Mouse (Mus musculus): Measurements from ENCODE around the gene Arhgap23.

The Arhgap23 gene

GRCm38 (mm10) chr11:97406094-97406951 lies 9.0 kb upstream of the Arhgap23 start:
- 31% methylated on average over 10 of the region's 10 CpGs for whole genome bisulfite sequencing

- WGBS: 89% methylated on average over 3 of the region's 3 CpGs
Observed at GRCm38 (mm10) chr11:97407456-97407855, 7.9 kb upstream of the Arhgap23 start.

- WGBS: 3% methylated on average over 6 of the region's 6 CpGs
Observed at GRCm38 (mm10) chr11:97408171-97408570, 7.2 kb upstream of the Arhgap23 start.

DNA sequence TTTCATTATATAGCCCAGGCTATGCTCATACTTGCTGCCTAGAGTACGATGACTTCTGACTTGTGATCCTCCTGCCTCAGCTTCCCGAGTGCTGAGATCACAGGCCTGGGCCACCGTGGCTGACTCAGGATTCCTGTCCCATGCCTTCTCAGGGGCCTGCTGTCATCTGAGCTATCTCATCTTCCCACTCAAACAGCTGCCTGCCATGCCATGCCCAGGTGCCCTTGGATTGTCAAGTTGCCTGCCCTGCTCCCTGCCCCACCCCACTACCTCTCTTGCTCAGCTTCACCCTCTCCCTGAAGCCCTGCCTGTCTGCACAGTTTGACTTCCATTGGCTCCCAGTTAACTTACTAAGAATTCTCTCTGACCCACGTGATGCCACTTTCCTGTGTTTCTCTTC lies 4.4 kb upstream of the Arhgap23 start:
- WGBS: 88% methylated on average over 4 of the region's 4 CpGs

- 51% methylated on average over 3 of the region's 3 CpGs for WGBS
Observed at GRCm38 (mm10) chr11:97412117-97412516, 3.2 kb upstream of the Arhgap23 start.

DNA sequence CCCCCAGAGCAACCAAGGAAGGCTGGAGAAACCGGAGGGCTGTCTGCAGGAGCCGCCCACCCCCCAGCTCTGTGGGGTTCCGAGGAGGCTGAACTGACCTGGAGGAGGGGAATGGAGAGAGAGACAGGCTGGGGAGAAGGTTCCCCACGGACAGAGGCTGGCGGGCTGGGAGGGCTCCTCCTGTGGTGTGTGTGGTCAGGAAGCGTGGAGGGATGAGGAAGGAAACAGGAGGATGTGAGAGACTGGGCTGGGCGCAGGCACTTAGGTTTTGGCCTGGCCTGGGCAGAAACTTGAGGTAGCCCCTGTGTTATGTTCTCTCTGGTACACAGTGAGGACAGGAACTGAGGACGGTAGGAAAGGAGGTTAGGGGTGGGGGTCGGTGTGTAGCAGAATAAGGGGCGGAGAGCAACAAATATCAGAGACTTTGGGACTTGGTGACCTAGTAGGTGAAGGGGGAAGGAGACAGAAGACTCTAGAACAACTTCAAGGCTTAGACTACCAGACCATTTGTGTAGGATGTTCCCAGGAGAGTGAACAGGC lies 2.5 kb upstream of the Arhgap23 start:
- 68% methylated on average over 10 of the region's 10 CpGs for WGBS

- 8% methylated on average over 48 of the region's 49 CpGs for WGBS
Observed at GRCm38 (mm10) chr11:97415712-97416636, 641 bp downstream of the Arhgap23 start.

DNA sequence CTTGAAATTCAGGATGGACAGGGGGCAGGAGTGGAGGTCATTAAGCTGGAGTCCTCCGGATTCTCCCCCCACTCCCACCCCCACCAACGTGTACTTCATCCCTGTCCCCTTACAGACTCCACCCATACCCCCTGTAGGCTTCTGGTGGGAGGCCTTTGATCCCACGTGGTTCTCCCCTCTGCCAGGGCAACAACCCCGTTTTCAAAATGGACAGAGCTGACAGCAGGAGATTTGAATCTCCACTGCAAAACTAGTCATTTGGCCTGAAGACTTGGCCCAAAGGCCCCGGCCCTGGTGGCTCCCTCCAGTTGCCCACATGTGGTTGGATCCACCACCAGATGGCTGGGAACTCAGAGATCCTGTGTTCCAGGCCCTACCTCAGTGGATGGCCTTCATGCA lies 1.3 kb downstream of the Arhgap23 start:
- 36% methylated on average over 5 of the region's 5 CpGs for WGBS

DNA sequence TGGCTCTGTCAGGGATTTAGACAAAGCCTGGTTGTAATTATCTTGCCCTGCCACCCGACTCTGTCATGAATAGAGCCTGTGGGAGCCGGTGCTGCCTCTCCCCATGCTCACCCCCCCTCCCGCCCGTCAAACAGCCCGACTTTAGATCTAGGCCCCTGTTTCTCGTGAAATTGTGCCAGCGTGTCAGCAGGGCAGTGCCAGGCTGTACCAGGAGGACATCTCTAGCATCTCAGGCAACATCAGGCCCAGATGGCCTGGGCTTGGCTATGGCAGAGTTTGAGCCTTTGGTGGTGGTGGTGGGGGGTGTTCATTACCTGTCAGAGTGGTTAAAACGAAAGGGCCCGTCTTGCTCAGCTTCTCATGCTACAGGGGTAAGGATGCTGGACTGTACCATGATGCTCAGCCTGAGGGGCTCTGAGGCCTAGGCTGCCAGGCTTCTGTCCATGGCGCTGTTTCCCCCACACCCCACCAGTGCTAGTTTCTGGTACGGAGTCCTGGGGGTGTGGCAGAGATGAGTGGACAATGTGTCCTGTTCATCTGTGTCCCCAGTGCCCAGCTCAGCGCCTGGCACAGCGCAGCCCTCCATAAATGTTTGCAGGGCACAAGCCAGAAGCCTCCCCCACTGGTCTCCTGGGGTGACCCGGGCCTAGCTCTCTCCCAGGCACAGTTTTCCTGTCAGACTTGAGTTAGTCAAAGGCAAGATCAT lies 3.7 kb downstream of the Arhgap23 start:
- WGBS: 62% methylated on average over 14 of the region's 14 CpGs

DNA sequence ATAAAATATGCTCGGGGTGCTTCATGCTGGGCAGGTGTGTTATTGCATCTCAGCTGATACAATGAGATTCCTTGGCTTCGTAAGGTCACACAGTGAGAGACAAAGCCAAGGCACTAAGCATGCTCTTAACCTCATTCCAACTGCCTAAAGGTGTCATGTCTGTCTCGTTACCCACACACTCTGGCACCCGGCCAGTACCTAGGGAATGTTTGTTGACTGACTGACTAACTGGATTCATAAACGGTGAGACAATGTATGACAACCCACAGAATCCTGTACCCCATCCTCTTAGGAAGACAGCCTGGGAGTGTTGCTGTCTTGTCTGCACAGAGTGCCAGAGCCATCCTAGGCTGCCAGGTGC lies 4.2 kb downstream of the Arhgap23 start:
- WGBS: 49% methylated on average over 5 of the region's 5 CpGs

GRCm38 (mm10) chr11:97422507-97422906 lies 7.2 kb downstream of the Arhgap23 start:
- WGBS: 52% methylated on average over 4 of the region's 4 CpGs

GRCm38 (mm10) chr11:97424092-97424692 lies 8.9 kb downstream of the Arhgap23 start:
- WGBS: 62% methylated on average over 5 of the region's 5 CpGs

DNA sequence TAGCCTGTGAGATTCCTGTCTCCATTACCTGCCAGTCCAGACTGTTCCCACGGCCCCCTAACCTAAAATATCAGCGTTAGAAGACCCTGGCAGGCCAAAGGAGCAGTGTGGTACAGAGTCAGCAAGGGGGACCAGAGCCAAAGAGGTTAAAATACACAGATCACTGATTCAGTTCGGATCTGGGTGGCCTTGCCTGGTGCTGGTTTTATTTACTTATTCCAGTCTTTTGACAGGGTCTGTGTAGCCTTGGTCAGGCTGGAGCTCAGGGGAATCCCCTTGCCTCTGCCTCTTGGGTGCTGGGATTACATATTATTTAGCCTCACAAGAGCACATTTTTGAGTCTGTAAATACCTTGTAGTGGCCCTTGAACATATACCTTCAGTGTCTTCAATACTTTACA lies 9.5 kb downstream of the Arhgap23 start:
- WGBS: 66% methylated on average over 3 of the region's 3 CpGs

DNA sequence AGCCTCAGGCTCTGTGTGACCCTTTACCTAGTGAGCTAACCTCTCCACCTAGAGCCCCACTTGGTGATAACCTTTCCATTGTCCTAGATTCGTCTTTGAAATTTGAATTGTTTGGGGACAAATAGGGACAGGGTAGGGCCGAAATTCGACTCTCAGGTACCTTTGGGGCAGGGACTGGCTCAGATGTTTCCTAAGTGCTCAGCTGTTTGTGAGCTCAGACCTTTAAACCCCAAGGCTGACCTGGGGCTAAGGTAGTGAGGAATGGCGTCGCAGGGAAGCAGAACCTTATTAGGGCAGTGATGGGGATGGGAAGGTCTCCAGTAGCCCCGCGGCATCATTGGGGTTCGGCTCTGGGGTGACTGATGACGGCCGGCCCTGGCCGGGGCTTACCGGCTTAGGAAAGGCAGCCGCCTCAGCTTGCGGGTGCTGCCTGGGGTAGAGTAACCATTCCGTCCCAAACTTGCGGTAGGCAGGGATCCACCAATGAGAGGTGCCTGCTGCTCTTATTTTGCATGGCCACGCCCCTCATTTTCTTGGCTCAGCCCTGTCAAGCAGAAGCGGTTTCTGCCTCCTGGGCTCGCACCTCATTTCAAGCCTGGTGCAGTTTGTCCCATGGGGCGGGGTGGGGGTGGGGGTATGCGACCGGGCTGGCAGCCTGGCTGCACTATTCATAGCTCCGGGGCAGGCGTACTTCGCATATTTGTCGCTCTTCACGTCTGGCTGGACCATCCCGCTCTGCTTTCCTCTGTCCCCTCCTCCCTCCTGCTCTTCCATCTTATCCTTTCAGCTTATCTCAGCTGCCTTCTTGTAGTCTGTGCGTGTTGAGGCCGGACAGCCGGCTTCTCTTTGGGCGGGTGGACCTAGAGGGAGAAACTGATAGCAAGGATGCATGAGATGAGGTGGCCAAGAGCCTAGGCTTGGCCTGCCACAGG lies 12.7 kb downstream of the Arhgap23 start:
- 4% methylated on average over 32 of the region's 32 CpGs for WGBS

GRCm38 (mm10) chr11:97428726-97429077 lies 13.4 kb downstream of the Arhgap23 start:
- WGBS: 33% methylated on average over 4 of the region's 4 CpGs

DNA sequence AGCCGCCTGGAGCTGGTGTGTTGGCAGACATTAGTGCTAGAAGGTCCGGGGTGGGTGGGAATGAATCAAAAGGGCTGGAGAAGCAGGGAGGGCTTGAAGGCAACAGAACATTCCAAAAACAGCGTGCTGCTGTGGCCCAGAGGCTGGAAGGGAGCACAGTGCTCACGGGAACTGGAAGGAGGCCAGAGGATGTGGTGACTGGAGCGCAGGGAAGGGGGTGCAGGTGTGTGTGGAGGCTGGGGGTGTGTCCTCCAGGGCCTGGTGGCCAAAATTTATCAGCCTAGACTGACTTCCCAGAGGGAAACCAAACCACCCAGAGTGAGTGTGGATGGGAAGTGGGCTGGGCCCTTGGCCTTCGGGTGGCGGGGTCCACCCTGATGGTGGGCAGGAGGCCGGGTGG lies 14.3 kb downstream of the Arhgap23 start:
- 55% methylated on average over 8 of the region's 8 CpGs for whole genome bisulfite sequencing

GRCm38 (mm10) chr11:97432015-97432414 lies 16.7 kb downstream of the Arhgap23 start:
- 14% methylated on average over 3 of the region's 3 CpGs for WGBS

- 76% methylated on average over 8 of the region's 8 CpGs for WGBS
Observed at GRCm38 (mm10) chr11:97432983-97433539, 17.7 kb downstream of the Arhgap23 start.

DNA sequence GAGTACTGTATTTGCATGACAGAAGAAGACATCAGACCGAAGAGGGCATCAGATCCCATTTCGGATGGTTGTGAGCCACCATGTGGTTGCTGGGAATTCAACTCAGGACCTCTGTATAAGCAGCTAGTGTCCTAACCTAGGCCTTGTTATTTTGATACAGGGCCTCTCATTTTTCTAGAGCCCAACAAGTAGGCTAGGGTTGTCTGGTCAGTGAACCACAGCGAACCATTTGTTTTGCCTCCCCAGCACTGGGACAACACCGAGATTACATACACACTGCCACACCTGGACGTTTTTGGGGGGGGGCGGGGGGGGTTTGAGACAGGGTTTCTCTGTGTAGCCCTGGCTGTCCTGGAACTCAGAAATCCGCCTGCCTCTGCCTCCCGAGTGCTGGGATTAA lies 18.8 kb downstream of the Arhgap23 start:
- WGBS: 79% methylated on average over 8 of the region's 8 CpGs
